Mouse (Mus musculus) lung, adult 2 months (tissue): Measurements from ENCODE around the gene Zfp385b. TPM values are rescaled to one million over a fixed set of nuclear protein-coding genes. Genes with fewer than 3 reads are reported as not detected.

Experiments
- DNase-seq: peaks from one replicate; pipeline ENCODE4 v3.0.0; 2022
- H3K4me1 ChIP-seq: fragments of 200-500 bp; 2 replicates; pipeline ENCODE4 v1.6.1; 2011; ENCODE audit warnings: low read length; ENCODE audit not compliant: control insufficient read depth, insufficient read depth
- H3K4me3 ChIP-seq: fragments of 200-500 bp; replicated peaks from 2 replicates; pipeline ENCODE3; 2011; ENCODE audit warnings: low read depth, mild to moderate bottlenecking, control low read depth, low read length; ENCODE audit errors: extremely low read depth
- CTCF ChIP-seq: fragments of 200-500 bp; IDR thresholded peaks from 2 replicates; pipeline ENCODE4 v1.5.1; 2011; ENCODE audit warnings: mild to moderate bottlenecking, low read length, control low read depth; ENCODE audit not compliant: insufficient read depth
- POLR2A ChIP-seq: fragments of 200-500 bp; IDR thresholded peaks from 2 replicates; pipeline ENCODE4 v1.6.1; 2011; ENCODE audit warnings: low read depth, mild to moderate bottlenecking, control low read depth, low read length, borderline replicate concordance; ENCODE audit errors: extremely low read depth
- WGBS: fragments of 180-500 bp; shearing (Covaris S2); methylation state at CpG from one replicate; pipeline ENCODE4 v1.1.7; 2018; 5-methylcytosine and 5-hydroxymethylcytosine counted together
- polyA plus RNA-seq: library from polyadenylated mRNA; depleted of rRNA; stranded (reverse); fragments of >200 nt; gene quantifications from 2 replicates; pipeline ENCODE4 v1.2.3, GENCODE M21; 2012

Zfp385b gene
- polyA plus RNA-seq, 1 experiment, result 5.2 TPM

DNA sequence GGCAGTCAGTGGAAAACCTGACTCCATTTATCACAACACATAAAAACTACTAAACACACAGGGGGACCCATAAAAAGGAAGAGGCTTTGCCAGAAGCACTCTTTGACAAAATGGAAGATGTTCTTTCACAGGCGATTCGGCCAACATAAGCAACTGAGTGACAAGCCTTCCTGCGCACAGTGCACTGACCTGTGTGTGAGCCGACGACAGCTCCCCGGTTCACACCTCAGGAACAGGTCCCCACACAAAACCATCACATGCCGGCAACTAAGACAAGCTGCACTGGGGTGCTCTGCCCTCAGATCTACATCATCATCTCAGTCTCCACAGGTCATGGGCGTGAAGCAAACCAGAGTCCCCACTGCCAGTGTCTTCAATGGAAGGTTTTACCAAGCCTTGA lies 375.2 kb downstream of the Zfp385b start:
- no peak for DNase-seq
- WGBS, result 90% methylated on average over 8 of the region's 8 CpGs
- H3K4me3 ChIP-seq, result no peak overlapping the region
- TF ChIP-seq CTCF (no peak), POLR2A (no peak)
- H3K4me1 ChIP-seq, result no peaks in the 10 kb centered on the region; the same call in none of the 2 replicates

- no peak for DNase-seq
- H3K4me3 ChIP-seq, result no peak overlapping the region
- WGBS, result 83% methylated on average over 2 of the region's 2 CpGs
- TF ChIP-seq POLR2A, result no peak
- no peak for TF ChIP-seq CTCF
- H3K4me1 ChIP-seq, result no peaks in the 10 kb centered on the region; the same call in 1 of the 2 replicates
Observed at GRCm38 (mm10) chr2:77440591-77440990, 378.8 kb downstream of the Zfp385b start.

DNA sequence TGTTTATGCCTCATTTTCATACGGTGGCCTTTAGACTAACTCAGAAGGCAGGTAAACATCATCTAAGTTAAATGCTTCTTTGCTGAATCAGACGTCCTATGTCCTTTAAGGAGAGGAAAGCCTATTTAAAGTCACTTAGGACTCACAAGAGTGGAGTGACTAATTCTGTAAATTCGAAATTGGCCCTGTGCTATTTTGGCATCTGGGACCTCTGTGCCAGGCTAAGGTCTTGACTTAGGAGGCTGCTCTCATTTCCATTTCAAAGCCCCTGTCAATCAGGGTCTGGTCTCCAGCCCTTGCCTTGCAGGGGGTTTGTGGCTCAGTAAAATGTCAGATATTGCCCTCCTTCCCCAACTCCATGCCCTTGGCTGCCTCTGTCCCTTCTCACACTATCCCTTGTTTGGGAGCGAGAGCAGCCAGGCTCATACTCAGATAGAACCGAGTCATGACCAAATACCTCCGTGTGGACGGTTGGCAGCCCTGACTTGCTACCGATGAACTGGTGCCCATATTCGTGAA lies 383.1 kb downstream of the Zfp385b start:
- no peaks in the 10 kb centered on the region for H3K4me1 ChIP-seq
- TF ChIP-seq POLR2A, result no peak
- no peak for TF ChIP-seq CTCF
- WGBS, result 65% methylated on average over 9 of the region's 9 CpGs
- DNase-seq, result no peak
- H3K4me3 ChIP-seq, result no peak overlapping the region

GRCm38 (mm10) chr2:77419476-77419875 lies 400.0 kb downstream of the Zfp385b start:
- no peak for DNase-seq
- TF ChIP-seq POLR2A, result no peak
- no peak for TF ChIP-seq CTCF
- Histone ChIP-seq H3K4me1 (no peaks in the 10 kb centered on the region), H3K4me3 (no peak overlapping the region)
- 67% methylated on average over 10 of the region's 10 CpGs for WGBS

GRCm38 (mm10) chr2:77418078-77418477 lies 401.4 kb downstream of the Zfp385b start:
- TF ChIP-seq POLR2A (no peak), CTCF (no peak)
- no peaks in the 10 kb centered on the region for H3K4me1 ChIP-seq
- WGBS, result 66% methylated on average over 5 of the region's 5 CpGs
- H3K4me3 ChIP-seq, result no peak overlapping the region
- DNase-seq, result no peak

- no peaks in the 10 kb centered on the region for H3K4me1 ChIP-seq
- no peak for TF ChIP-seq CTCF
- TF ChIP-seq POLR2A, result no peak
- 90% methylated on average over 9 of the region's 9 CpGs for WGBS
- DNase-seq, result no peak
- no peak overlapping the region for H3K4me3 ChIP-seq
Observed at GRCm38 (mm10) chr2:77412171-77412570, 407.3 kb downstream of the Zfp385b start.

DNA sequence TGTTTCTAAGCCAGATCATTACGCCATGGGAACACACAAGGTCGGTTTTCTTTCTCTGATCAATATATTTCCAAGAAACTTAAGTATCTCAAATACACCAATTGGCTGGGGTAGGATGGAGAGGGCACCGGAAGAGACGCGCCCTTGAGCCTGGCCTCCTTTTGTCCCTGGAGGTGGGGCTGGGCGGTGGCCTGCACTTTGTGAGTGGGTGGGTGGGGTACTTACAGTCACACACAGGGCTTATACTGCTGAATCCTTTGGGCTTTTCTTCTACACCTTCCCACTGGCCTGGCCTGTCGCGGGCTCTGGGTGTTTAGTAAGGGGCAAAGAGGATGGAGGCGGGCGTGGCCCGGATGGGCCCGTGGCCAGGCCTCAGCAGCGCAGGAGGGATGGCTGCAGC lies 407.8 kb downstream of the Zfp385b start:
- no peak for DNase-seq
- WGBS, result 82% methylated on average over 13 of the region's 13 CpGs
- TF ChIP-seq CTCF (no peak), POLR2A (no peak)

GRCm38 (mm10) chr2:77409521-77410135 lies 409.8 kb downstream of the Zfp385b start:
- no peak for TF ChIP-seq POLR2A
- TF ChIP-seq CTCF, result no peak
- Histone ChIP-seq H3K4me1 (no peaks in the 10 kb centered on the region), H3K4me3 (no peak overlapping the region)
- WGBS, result 49% methylated on average over 5 of the region's 5 CpGs
- DNase-seq, result no peak

More for the DNA sequence above, 407.8 kb downstream of the Zfp385b start:
- no peak overlapping the region for H3K4me3 ChIP-seq
- no peaks in the 10 kb centered on the region for H3K4me1 ChIP-seq

- Histone ChIP-seq H3K4me3 (no peak overlapping the region), H3K4me1 (no peaks in the 10 kb centered on the region)
- TF ChIP-seq CTCF, result 0 out of 2 replicates have a peak, but pooled peaks have one; percentile 15
- TF ChIP-seq POLR2A, result no peak
- DNase-seq, result no peak
- 59% methylated on average over 7 of the region's 7 CpGs for WGBS
Observed at GRCm38 (mm10) chr2:77408972-77409371, 410.5 kb downstream of the Zfp385b start.

- DNase-seq, result no peak
- Histone ChIP-seq H3K4me1 (no peaks in the 10 kb centered on the region), H3K4me3 (no peak overlapping the region)
- TF ChIP-seq POLR2A (no peak), CTCF (no peak)
- 25% methylated on average over 13 of the region's 13 CpGs for WGBS
Observed at GRCm38 (mm10) chr2:77402329-77402728, 417.1 kb downstream of the Zfp385b start.
